Comparison of ENCODE assay signal across 11 mouse cellular contexts in the genomic region with DNA sequence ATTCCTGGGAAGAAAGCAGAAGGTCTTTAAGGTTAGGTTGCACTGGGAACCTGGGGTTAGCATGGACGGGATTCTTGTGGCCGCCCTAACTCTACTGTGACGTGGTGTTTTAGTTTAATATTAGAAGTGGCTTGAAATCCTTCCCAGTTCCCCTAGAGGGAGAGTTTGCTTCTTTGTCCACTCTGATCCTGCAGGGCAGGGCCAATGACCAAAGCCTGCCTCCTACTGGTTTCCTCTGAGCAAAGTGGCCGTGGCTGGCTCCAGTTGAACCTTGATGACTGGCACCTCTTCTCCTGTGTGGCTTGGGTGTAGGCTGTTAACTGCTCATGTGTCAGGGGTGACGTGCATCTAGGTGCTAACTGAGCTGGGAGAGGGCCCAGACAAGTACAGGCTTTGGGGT. TPM values are rescaled to one million over a fixed set of nuclear protein-coding genes. Genes with fewer than 3 reads are reported as not detected.
DNase-seq lines count a peak whose midpoint lies in the region; ATAC-seq and TF ChIP-seq lines count a peak whose summit lies in the region.
"Had no signal": no experiment of that assay in that cellular context is flagged by ENCODE, and none has a peak within 500 bp of the region (broad histone marks: within the 10 kb centered on the region; RNA-seq: fewer than 3 reads in every experiment).

No protein-coding gene starts in this region.

- POLR2A ChIA-PET in Patski (lab: Charles Lee): no interaction called here

- no peak for DNase-seq in liver, postnatal 0 days
- DNase-seq in liver, embryonic 11.5 days (ENCODE audit: low spot score): no peak
- no peak for DNase-seq in Patski (ENCODE audit: low read depth, low spot score)
- peak; percentile 24 to 31 for DNase-seq in lung, postnatal 4 days
- no peak for DNase-seq in hindbrain, embryonic 14.5 days (ENCODE audit: low spot score)
- DNase-seq: cerebellum, postnatal 14 days; right cerebral cortex, postnatal 4 days had no signal

- H3K27ac ChIP-seq in heart, embryonic 12.5 days (ENCODE audit: poor library complexity, severe bottlenecking): peak overlapping the region; percentile 16; the same call in 1 of the 2 replicates
- no peak overlapping the region for H3K27ac ChIP-seq in heart, embryonic 11.5 days (ENCODE audit: low read depth, low read length)
- no peak overlapping the region for H3K27ac ChIP-seq in liver, postnatal 0 days (ENCODE audit: low read depth)
- H3K27ac ChIP-seq in liver, embryonic 11.5 days (ENCODE audit: low read depth, low read length): no peak overlapping the region
- H3K27ac ChIP-seq in hindbrain, embryonic 14.5 days: no peak overlapping the region
- H3K27ac ChIP-seq: macrophage had no signal

- no peak overlapping the region for H3K4me3 ChIP-seq in heart, embryonic 12.5 days
- H3K4me3 ChIP-seq in heart, embryonic 11.5 days (ENCODE audit: low read depth, low read length): no peak overlapping the region
- no peak overlapping the region for H3K4me3 ChIP-seq in liver, postnatal 0 days (ENCODE audit: low read depth, low read length)
- no peak overlapping the region for H3K4me3 ChIP-seq in liver, embryonic 11.5 days (ENCODE audit: low read depth, low read length)
- no peak overlapping the region for H3K4me3 ChIP-seq in hindbrain, embryonic 14.5 days (replicated peaks; ENCODE audit: low read length)

- no peaks in the 10 kb centered on the region for H3K27me3 ChIP-seq in heart, embryonic 12.5 days (replicated peaks)
- H3K27me3 ChIP-seq in heart, embryonic 11.5 days (ENCODE audit: control insufficient read depth, insufficient read depth, low read length): no peaks in the 10 kb centered on the region
- no peaks in the 10 kb centered on the region for H3K27me3 ChIP-seq in liver, postnatal 0 days (ENCODE audit: insufficient read depth, low read length)
- H3K27me3 ChIP-seq in liver, embryonic 11.5 days (replicated peaks; ENCODE audit: control insufficient read depth, insufficient read depth, low read length): no peaks in the 10 kb centered on the region
- no peaks in the 10 kb centered on the region for H3K27me3 ChIP-seq in Patski
- H3K27me3 ChIP-seq in hindbrain, embryonic 14.5 days (ENCODE audit: control insufficient read depth, insufficient read depth, low read length): no peaks in the 10 kb centered on the region

- TF ChIP-seq EP300 in liver, postnatal 0 days (IDR thresholded peaks at IDR 0.05; ENCODE audit: low read depth): no peak

- H3K4me2 ChIP-seq in heart, embryonic 12.5 days: no peak overlapping the region
- no peak overlapping the region for H3K4me2 ChIP-seq in heart, embryonic 11.5 days
- no peak overlapping the region for H3K4me2 ChIP-seq in liver, postnatal 0 days (ENCODE audit: low read depth, low read length)
- H3K4me2 ChIP-seq in liver, embryonic 11.5 days: no peak overlapping the region
- H3K4me2 ChIP-seq in hindbrain, embryonic 14.5 days (replicated peaks): no peak overlapping the region

- 62% methylated on average over 5 of the region's 5 CpGs for WGBS in heart, embryonic 12.5 days
- WGBS in heart, embryonic 11.5 days (ENCODE audit: insufficient replicate concordance): 49% methylated on average over 5 of the region's 5 CpGs
- 59% methylated on average over 5 of the region's 5 CpGs for WGBS in liver, postnatal 0 days (ENCODE audit: insufficient replicate concordance)
- WGBS in liver, embryonic 11.5 days: 73% methylated on average over 5 of the region's 5 CpGs
- WGBS in hindbrain, embryonic 14.5 days: 58% methylated on average over 5 of the region's 5 CpGs

- peak; percentile 50 for TF ChIP-seq CTCF in liver, postnatal 0 days (IDR thresholded peaks at IDR 0.05; ENCODE audit: low read depth)
- TF ChIP-seq CTCF in Patski (IDR thresholded peaks at IDR 0.05): peak; percentile 46

- CTCF ChIA-PET in Patski (lab: Charles Lee): interaction anchor here (1.1 to 7.6 kb wide), 6 partner anchors 9 to 62 kb away, joined by 3 to 116 read pairs (median 6); no protein-coding TSS in a partner anchor

- peaks cover 10% of the 10 kb centered on the region; the same call in 1 of the 2 replicates for H3K4me1 ChIP-seq in heart, embryonic 12.5 days (replicated peaks)
- H3K4me1 ChIP-seq in heart, embryonic 11.5 days (ENCODE audit: control insufficient read depth, insufficient read depth, low read length): 0 out of 2 replicates have a peak, but pooled peaks cover 3% of the 10 kb centered on the region
- H3K4me1 ChIP-seq in liver, postnatal 0 days (ENCODE audit: insufficient read depth): peaks cover 2% of the 10 kb centered on the region; the same call in 1 of the 2 replicates
- no peaks in the 10 kb centered on the region for H3K4me1 ChIP-seq in liver, embryonic 11.5 days (replicated peaks; ENCODE audit: control insufficient read depth, insufficient read depth, low read length)
- no peaks in the 10 kb centered on the region for H3K4me1 ChIP-seq in hindbrain, embryonic 14.5 days (replicated peaks; ENCODE audit: control insufficient read depth, insufficient read depth, low read length)

- peaks cover 14% of the 10 kb centered on the region; the same call in 1 of the 2 replicates for H3K36me3 ChIP-seq in heart, embryonic 12.5 days
- H3K36me3 ChIP-seq in heart, embryonic 11.5 days (ENCODE audit: control insufficient read depth, insufficient read depth, low read length): peaks cover 3% of the 10 kb centered on the region; the same call in 1 of the 2 replicates
- no peaks in the 10 kb centered on the region for H3K36me3 ChIP-seq in liver, postnatal 0 days (replicated peaks; ENCODE audit: insufficient read depth, low read length)
- H3K36me3 ChIP-seq in liver, embryonic 11.5 days (ENCODE audit: control insufficient read depth, insufficient read depth, low read length): no peaks in the 10 kb centered on the region
- H3K36me3 ChIP-seq in hindbrain, embryonic 14.5 days (replicated peaks; ENCODE audit: control insufficient read depth, insufficient read depth): no peaks in the 10 kb centered on the region

- in situ Hi-C loops in Patski (cut with MboI; ENCODE audit: low pct_unique_long_range_greater_than_20kb): loop anchor here (5.0 to 10.0 kb wide), 3 partner anchors 54 to 194 kb away; no protein-coding TSS in a partner anchor

- H3K9me3 ChIP-seq in heart, embryonic 12.5 days (replicated peaks): no peaks in the 10 kb centered on the region
- no peaks in the 10 kb centered on the region for H3K9me3 ChIP-seq in heart, embryonic 11.5 days (replicated peaks; ENCODE audit: control insufficient read depth, low read length)
- no peaks in the 10 kb centered on the region for H3K9me3 ChIP-seq in liver, postnatal 0 days (ENCODE audit: low read length)
- no peaks in the 10 kb centered on the region for H3K9me3 ChIP-seq in liver, embryonic 11.5 days (ENCODE audit: control insufficient read depth, low read length)
- no peaks in the 10 kb centered on the region for H3K9me3 ChIP-seq in hindbrain, embryonic 14.5 days (ENCODE audit: control insufficient read depth, low read length)

- ATAC-seq in heart, embryonic 12.5 days (ENCODE audit: insufficient number of reproducible peaks, low FRiP score): no peak
- ATAC-seq in heart, embryonic 11.5 days (replicated peaks; ENCODE audit: insufficient number of reproducible peaks, low FRiP score, low TSS enrichment): no peak
- no peak for ATAC-seq in liver, postnatal 0 days
- ATAC-seq in liver, embryonic 11.5 days (replicated peaks; ENCODE audit: low FRiP score): no peak
- no peak for ATAC-seq in Patski
- no peak for ATAC-seq in hindbrain, embryonic 14.5 days (ENCODE audit: low FRiP score)
- ATAC-seq: activated CD4-positive, CD25-positive, alpha-beta regulatory T cell, adult 4 months had no signal

- no peak overlapping the region for H3K9ac ChIP-seq in heart, embryonic 12.5 days
- no peak overlapping the region for H3K9ac ChIP-seq in heart, embryonic 11.5 days (ENCODE audit: low read depth, low read length)
- no peak overlapping the region for H3K9ac ChIP-seq in liver, postnatal 0 days (replicated peaks)
- no peak overlapping the region for H3K9ac ChIP-seq in liver, embryonic 11.5 days (ENCODE audit: low read depth, low read length)
- no peak overlapping the region for H3K9ac ChIP-seq in hindbrain, embryonic 14.5 days

RNA-seq across cellular contexts. Expression of a gene that starts 6.8 kb away (rescaled TPM):
- polyA plus RNA-seq in heart, embryonic 12.5 days (2016; fragmentation: Nextera tagmentation; extraction: Ambion mirVana): 239 and 245 TPM in 2 replicates
- polyA plus RNA-seq in heart, embryonic 11.5 days (2014; fragmentation: Nextera tagmentation; extraction: Ambion mirVana): 191 and 256 TPM in 2 replicates
- 50.9 and 52.8 TPM in 2 replicates for polyA plus RNA-seq in liver, postnatal 0 days (2015; fragmentation: Nextera tagmentation; extraction: Ambion mirVana)
- polyA plus RNA-seq in liver, embryonic 11.5 days (2014; fragmentation: Nextera tagmentation; extraction: Ambion mirVana): 119 and 123 TPM in 2 replicates
- 197 TPM for polyA plus RNA-seq in Patski (2021)
- polyA plus RNA-seq in hindbrain, embryonic 14.5 days (2014; fragmentation: Nextera tagmentation; extraction: Ambion mirVana): 280 and 287 TPM in 2 replicates

RNA-seq across cellular contexts. Expression of a gene that starts 31.6 kb away (rescaled TPM):
- polyA plus RNA-seq in heart, embryonic 12.5 days (2016; fragmentation: Nextera tagmentation; extraction: Ambion mirVana): 132 and 135 TPM in 2 replicates
- polyA plus RNA-seq in heart, embryonic 11.5 days (2014; fragmentation: Nextera tagmentation; extraction: Ambion mirVana): 154 and 160 TPM in 2 replicates
- polyA plus RNA-seq in liver, postnatal 0 days (2015; fragmentation: Nextera tagmentation; extraction: Ambion mirVana): 23.5 and 26.1 TPM in 2 replicates
- 34.8 and 36.5 TPM in 2 replicates for polyA plus RNA-seq in liver, embryonic 11.5 days (2014; fragmentation: Nextera tagmentation; extraction: Ambion mirVana)
- polyA plus RNA-seq in Patski (2021): 53.9 TPM
- polyA plus RNA-seq in hindbrain, embryonic 14.5 days (2014; fragmentation: Nextera tagmentation; extraction: Ambion mirVana): 4.0 and 4.7 TPM in 2 replicates

Comparison
In these comparisons a context has a peak if more than half of its experiments do, and no peak if none do; other contexts are left out.
1. DNase-seq: peak in lung, postnatal 4 days (2 of 2); none in liver, postnatal 0 days (single experiment), liver, embryonic 11.5 days (single experiment), Patski (single experiment) and hindbrain, embryonic 14.5 days (single experiment).